Mouse (Mus musculus): ENCODE measurements around the gene Ndufv2. TPM values are rescaled to one million over a fixed set of nuclear protein-coding genes. Genes with fewer than 3 reads are reported as not detected.

The Ndufv2 gene
- polyA plus RNA-seq, 1 experiment from 2014 or later = 423 TPM

DNA sequence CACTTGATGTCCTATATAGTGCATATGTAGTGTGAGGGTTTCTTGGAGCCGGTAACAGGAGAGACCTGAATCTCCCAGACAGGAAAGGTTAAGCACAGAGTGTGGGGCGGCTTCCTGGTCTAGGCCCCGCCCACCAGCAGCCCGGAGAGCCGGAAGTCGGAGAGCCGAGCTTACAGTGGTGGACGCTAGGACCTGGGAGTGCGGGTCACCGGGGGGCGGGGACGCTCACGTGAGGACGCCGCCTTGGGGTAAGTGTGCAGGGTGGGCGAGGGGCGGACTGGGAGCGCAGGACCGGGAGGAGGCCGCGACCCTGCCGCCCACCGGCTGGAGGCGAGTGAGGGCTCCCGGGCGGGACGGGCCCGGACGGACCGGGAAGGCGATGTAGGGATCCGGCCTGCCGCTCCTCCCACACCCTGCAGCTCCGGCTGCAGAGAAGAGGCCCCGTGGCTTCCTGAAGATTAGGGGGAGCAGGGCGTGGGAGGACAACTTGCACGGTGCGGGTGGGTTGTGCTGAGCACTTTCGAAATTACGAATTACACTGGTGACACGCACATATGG, 10.1 kb upstream of the Ndufv2 start, which contains the start of gene Washc1:
TSS of gene Washc1 (plus strand) at position 144 of the 558 bp plus-strand sequence.
- H3K4me1 ChIP-seq (ENCODE audit: insufficient read depth, low read length) = peaks cover 17% of the 10 kb centered on the region
- no peaks in the 10 kb centered on the region for H3K9me3 ChIP-seq (ENCODE audit: low read length)
- peak within 1 kb of the TSS; percentile 85 for H3K9ac ChIP-seq (replicated peaks; ENCODE audit: low read length)
- peak within 1 kb of the TSS; percentile 89 for H3K4me3 ChIP-seq (ENCODE audit: low read length)
- WGBS = under 1% methylated on average over 32 of the region's 41 CpGs
- H3K27me3 ChIP-seq (ENCODE audit: insufficient read depth, low read length) = no peaks in the 10 kb centered on the region
- H3K27ac ChIP-seq (ENCODE audit: low read length) = peak within 1 kb of the TSS; percentile 78
- ATAC-seq (ENCODE audit: low FRiP score, low TSS enrichment) = peak; percentile 99
- H3K4me2 ChIP-seq (replicated peaks; ENCODE audit: low read depth, low read length) = peak within 1 kb of the TSS; percentile 70
- peaks cover 28% of the 10 kb centered on the region for H3K36me3 ChIP-seq (ENCODE audit: insufficient read depth, low read length)

DNA sequence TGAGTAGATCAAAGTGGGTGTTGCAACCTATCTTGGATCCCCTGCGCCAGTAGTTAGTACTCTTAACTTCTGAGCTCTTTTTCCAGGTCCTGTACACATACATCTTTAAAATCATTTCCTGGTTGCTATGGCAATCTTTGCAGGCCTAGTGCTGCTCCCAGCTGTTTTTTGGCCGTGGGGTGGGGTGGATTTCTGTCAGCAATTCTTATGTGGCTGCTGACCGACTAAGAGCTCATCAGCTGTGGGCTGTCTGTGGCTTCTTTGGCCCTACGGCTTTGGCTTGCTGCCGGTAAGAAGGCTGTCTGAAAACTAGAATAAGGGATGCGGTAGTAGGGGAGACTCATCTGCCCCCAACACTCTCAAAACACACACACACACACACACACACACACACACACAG, 9.4 kb upstream of the Ndufv2 start:
- no peak overlapping the region; the same call in 1 of the 2 replicates for H3K27ac ChIP-seq (ENCODE audit: low read length)
- WGBS = 31% methylated on average over 6 of the region's 6 CpGs
- no peak for ATAC-seq (ENCODE audit: low FRiP score, low TSS enrichment)

GRCm38 (mm10) chr17:66108198-66108597, 6.8 kb upstream of the Ndufv2 start:
- no peaks in the 10 kb centered on the region for H3K27me3 ChIP-seq (ENCODE audit: insufficient read depth, low read length)
- peaks cover 17% of the 10 kb centered on the region for H3K4me1 ChIP-seq (ENCODE audit: insufficient read depth, low read length)
- no peak for ATAC-seq (ENCODE audit: low FRiP score, low TSS enrichment)
- H3K9ac ChIP-seq (replicated peaks; ENCODE audit: low read length) = no peak overlapping the region
- 88% methylated on average over 4 of the region's 4 CpGs for WGBS
- H3K9me3 ChIP-seq (ENCODE audit: low read length) = no peaks in the 10 kb centered on the region
- no peak overlapping the region for H3K4me3 ChIP-seq (ENCODE audit: low read length)
- H3K36me3 ChIP-seq (ENCODE audit: insufficient read depth, low read length) = no peaks in the 10 kb centered on the region
- H3K27ac ChIP-seq (ENCODE audit: low read length) = no peak overlapping the region
- no peak overlapping the region for H3K4me2 ChIP-seq (replicated peaks; ENCODE audit: low read depth, low read length)

More for the DNA sequence above, 9.4 kb upstream of the Ndufv2 start:
- Histone ChIP-seq H3K4me1 (ENCODE audit: insufficient read depth, low read length) (peaks cover 17% of the 10 kb centered on the region), H3K9me3 (ENCODE audit: low read length) (no peaks in the 10 kb centered on the region), H3K9ac (replicated peaks; ENCODE audit: low read length) (peak overlapping the region; percentile 85; the same call in 1 of the 2 replicates), H3K27me3 (ENCODE audit: insufficient read depth, low read length) (no peaks in the 10 kb centered on the region), H3K4me3 (ENCODE audit: low read length) (peak overlapping the region; percentile 89), H3K4me2 (replicated peaks; ENCODE audit: low read depth, low read length) (peak overlapping the region; percentile 70), H3K36me3 (ENCODE audit: insufficient read depth, low read length) (peaks cover 21% of the 10 kb centered on the region)

GRCm38 (mm10) chr17:66107466-66107865, 6.1 kb upstream of the Ndufv2 start:
- no peaks in the 10 kb centered on the region for H3K27me3 ChIP-seq (ENCODE audit: insufficient read depth, low read length)
- H3K4me3 ChIP-seq (ENCODE audit: low read length) = no peak overlapping the region
- WGBS = 73% methylated on average over 8 of the region's 8 CpGs
- no peaks in the 10 kb centered on the region for H3K36me3 ChIP-seq (ENCODE audit: insufficient read depth, low read length)
- ATAC-seq (ENCODE audit: low FRiP score, low TSS enrichment) = no peak
- no peak overlapping the region for H3K4me2 ChIP-seq (replicated peaks; ENCODE audit: low read depth, low read length)
- peaks cover 15% of the 10 kb centered on the region for H3K4me1 ChIP-seq (ENCODE audit: insufficient read depth, low read length)
- H3K9ac ChIP-seq (replicated peaks; ENCODE audit: low read length) = no peak overlapping the region
- no peaks in the 10 kb centered on the region for H3K9me3 ChIP-seq (ENCODE audit: low read length)
- H3K27ac ChIP-seq (ENCODE audit: low read length) = no peak overlapping the region

GRCm38 (mm10) chr17:66106601-66107267, 5.4 kb upstream of the Ndufv2 start:
- ATAC-seq (ENCODE audit: low FRiP score, low TSS enrichment) = no peak
- Histone ChIP-seq H3K9ac (replicated peaks; ENCODE audit: low read length) (no peak overlapping the region), H3K36me3 (ENCODE audit: insufficient read depth, low read length) (no peaks in the 10 kb centered on the region), H3K27ac (ENCODE audit: low read length) (no peak overlapping the region), H3K9me3 (ENCODE audit: low read length) (no peaks in the 10 kb centered on the region), H3K4me3 (ENCODE audit: low read length) (no peak overlapping the region), H3K27me3 (ENCODE audit: insufficient read depth, low read length) (no peaks in the 10 kb centered on the region), H3K4me1 (ENCODE audit: insufficient read depth, low read length) (peaks cover 12% of the 10 kb centered on the region), H3K4me2 (replicated peaks; ENCODE audit: low read depth, low read length) (no peak overlapping the region)
- WGBS = 51% methylated on average over 10 of the region's 10 CpGs

- no peaks in the 10 kb centered on the region for H3K36me3 ChIP-seq (ENCODE audit: insufficient read depth, low read length)
- H3K4me1 ChIP-seq (ENCODE audit: insufficient read depth, low read length) = peaks cover 15% of the 10 kb centered on the region
- no peak overlapping the region for H3K4me2 ChIP-seq (replicated peaks; ENCODE audit: low read depth, low read length)
- no peaks in the 10 kb centered on the region for H3K9me3 ChIP-seq (ENCODE audit: low read length)
- 84% methylated on average over 7 of the region's 7 CpGs for WGBS
- no peak overlapping the region for H3K4me3 ChIP-seq (ENCODE audit: low read length)
- no peak overlapping the region for H3K27ac ChIP-seq (ENCODE audit: low read length)
- no peak for ATAC-seq (ENCODE audit: low FRiP score, low TSS enrichment)
- H3K27me3 ChIP-seq (ENCODE audit: insufficient read depth, low read length) = no peaks in the 10 kb centered on the region
- no peak overlapping the region for H3K9ac ChIP-seq (replicated peaks; ENCODE audit: low read length)
Observed at GRCm38 (mm10) chr17:66104076-66104475, 2.7 kb upstream of the Ndufv2 start.

GRCm38 (mm10) chr17:66100566-66101379, 586 bp downstream of the Ndufv2 start:
- H3K27me3 ChIP-seq (ENCODE audit: insufficient read depth, low read length) = no peaks in the 10 kb centered on the region
- peak; percentile 18; the same call in 1 of the 2 replicates for ATAC-seq (ENCODE audit: low FRiP score, low TSS enrichment)
- WGBS = under 1% methylated on average over 41 of the region's 41 CpGs
- peak overlapping the region; percentile 90 for H3K4me3 ChIP-seq (ENCODE audit: low read length)
- H3K9me3 ChIP-seq (ENCODE audit: low read length) = no peaks in the 10 kb centered on the region
- H3K9ac ChIP-seq (replicated peaks; ENCODE audit: low read length) = peak overlapping the region; percentile 89
- H3K4me1 ChIP-seq (ENCODE audit: insufficient read depth, low read length) = peaks cover 16% of the 10 kb centered on the region
- peak overlapping the region; percentile 93 for H3K27ac ChIP-seq (ENCODE audit: low read length)
- H3K36me3 ChIP-seq (ENCODE audit: insufficient read depth, low read length) = no peaks in the 10 kb centered on the region
- peak overlapping the region; percentile 98 for H3K4me2 ChIP-seq (replicated peaks; ENCODE audit: low read depth, low read length)

GRCm38 (mm10) chr17:66092664-66093063, 8.7 kb downstream of the Ndufv2 start:
- H3K4me2 ChIP-seq (replicated peaks; ENCODE audit: low read depth, low read length) = no peak overlapping the region
- WGBS = 89% methylated on average over 3 of the region's 3 CpGs
- peaks cover 15% of the 10 kb centered on the region; the same call in 1 of the 2 replicates for H3K36me3 ChIP-seq (ENCODE audit: insufficient read depth, low read length)

DNA sequence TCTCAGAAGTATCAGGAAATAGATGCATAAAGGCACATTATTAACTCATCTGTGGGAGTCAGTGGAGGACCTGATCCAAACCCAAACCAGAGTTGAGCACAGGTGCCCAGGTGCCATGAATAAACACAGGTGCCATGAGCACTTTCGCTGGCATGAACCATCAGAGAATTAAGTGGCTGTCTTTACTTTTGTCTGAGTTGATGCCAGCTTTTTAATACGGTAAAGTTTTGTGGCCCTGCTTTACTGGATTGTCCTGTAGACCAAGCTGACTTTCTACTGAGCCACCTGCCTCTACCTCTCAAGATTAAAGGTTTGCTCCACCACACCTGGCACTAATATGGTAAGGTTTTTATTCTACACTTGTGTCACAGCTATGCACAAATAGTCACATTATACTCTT, 9.3 kb downstream of the Ndufv2 start:
- H3K4me1 ChIP-seq (ENCODE audit: insufficient read depth, low read length) = no peaks in the 10 kb centered on the region
- H3K36me3 ChIP-seq (ENCODE audit: insufficient read depth, low read length) = peaks cover 20% of the 10 kb centered on the region
- no peak overlapping the region for H3K4me3 ChIP-seq (ENCODE audit: low read length)
- no peaks in the 10 kb centered on the region for H3K9me3 ChIP-seq (ENCODE audit: low read length)
- WGBS = 94% methylated on average over 2 of the region's 2 CpGs
- H3K27ac ChIP-seq (ENCODE audit: low read length) = no peak overlapping the region
- no peak for ATAC-seq (ENCODE audit: low FRiP score, low TSS enrichment)
- H3K27me3 ChIP-seq (ENCODE audit: insufficient read depth, low read length) = no peaks in the 10 kb centered on the region
- no peak overlapping the region for H3K4me2 ChIP-seq (replicated peaks; ENCODE audit: low read depth, low read length)
- no peak overlapping the region for H3K9ac ChIP-seq (replicated peaks; ENCODE audit: low read length)

More at GRCm38 (mm10) chr17:66092664-66093063, 8.7 kb downstream of the Ndufv2 start:
- ATAC-seq (ENCODE audit: low FRiP score, low TSS enrichment) = no peak
- Histone ChIP-seq H3K9me3 (ENCODE audit: low read length) (no peaks in the 10 kb centered on the region), H3K27ac (ENCODE audit: low read length) (no peak overlapping the region), H3K9ac (replicated peaks; ENCODE audit: low read length) (no peak overlapping the region), H3K27me3 (ENCODE audit: insufficient read depth, low read length) (no peaks in the 10 kb centered on the region), H3K4me3 (ENCODE audit: low read length) (no peak overlapping the region), H3K4me1 (ENCODE audit: insufficient read depth, low read length) (no peaks in the 10 kb centered on the region)
